9 mouse cellular contexts compared by ENCODE assay signal in genomic region chr15:89147895-89148294, GRCm38 (mm10). TPM values are rescaled to one million over a fixed set of nuclear protein-coding genes. Genes with fewer than 3 reads are reported as not detected.
DNase-seq lines count a peak whose midpoint lies in the region; ATAC-seq lines count a peak whose summit lies in the region.
"Had no signal": no experiment of that assay in that cellular context is flagged by ENCODE, and none has a peak within 500 bp of the region (broad histone marks: within the 10 kb centered on the region; RNA-seq: fewer than 3 reads in every experiment).

No protein-coding gene starts in this region.

- H3K4me2 ChIP-seq in forebrain, embryonic 13.5 days, result peak overlapping the region; percentile 78
- H3K4me2 ChIP-seq in limb, embryonic 13.5 days (replicated peaks), result peak overlapping the region; percentile 97

- peak overlapping the region; percentile 88 for H3K9ac ChIP-seq in forebrain, embryonic 13.5 days
- H3K9ac ChIP-seq in limb, embryonic 13.5 days, result no peak overlapping the region

- H3K27me3 ChIP-seq in heart, embryonic 10.5 days (ENCODE audit: insufficient read depth, poor library complexity, severe bottlenecking), result peaks cover 76% of the 10 kb centered on the region
- no peaks in the 10 kb centered on the region for H3K27me3 ChIP-seq in forebrain, embryonic 13.5 days
- peaks cover 44% of the 10 kb centered on the region for H3K27me3 ChIP-seq in limb, embryonic 13.5 days

- no peaks in the 10 kb centered on the region for H3K36me3 ChIP-seq in heart, embryonic 10.5 days
- peaks cover 33% of the 10 kb centered on the region for H3K36me3 ChIP-seq in forebrain, embryonic 13.5 days (ENCODE audit: poor library complexity, severe bottlenecking)
- no peaks in the 10 kb centered on the region for H3K36me3 ChIP-seq in limb, embryonic 13.5 days

- no peak for DNase-seq in heart, embryonic 10.5 days (ENCODE audit: low spot score)
- DNase-seq in heart, postnatal 36 days, result no peak
- DNase-seq in A20 (ENCODE audit: low read depth, low spot score), result peak; percentile 20
- no peak for DNase-seq in frontal cortex, adult 2 months (ENCODE audit: extremely low spot score in 1 of 2, low spot score in 1 of 2)
- DNase-seq in left cerebral cortex, adult 8-10 months (ENCODE audit: low spot score in 2 of 2), result no peak
- no peak for DNase-seq in right cerebral cortex, postnatal 14 days

- no peaks in the 10 kb centered on the region for H3K9me3 ChIP-seq in heart, embryonic 10.5 days
- H3K9me3 ChIP-seq in forebrain, embryonic 13.5 days (replicated peaks), result no peaks in the 10 kb centered on the region
- H3K9me3 ChIP-seq in limb, embryonic 13.5 days, result no peaks in the 10 kb centered on the region

- intact Hi-C loops in heart, postnatal 36 days (cut with DNase I), result no loop called here

- WGBS in heart, embryonic 10.5 days, result 57% methylated on average over 4 of the region's 4 CpGs
- 49% methylated on average over 4 of the region's 4 CpGs for WGBS in forebrain, embryonic 13.5 days
- 64% methylated on average over 4 of the region's 4 CpGs for WGBS in limb, embryonic 13.5 days

- no peak for ATAC-seq in forebrain, embryonic 13.5 days
- no peak for ATAC-seq in limb, embryonic 13.5 days (ENCODE audit: low FRiP score, low read depth)

- 0 out of 2 replicates have a peak overlapping the region, but pooled peaks have one; percentile 44 for H3K4me3 ChIP-seq in heart, embryonic 10.5 days
- peak overlapping the region; percentile 75 for H3K4me3 ChIP-seq in forebrain, embryonic 13.5 days
- peak overlapping the region; percentile 70; the same call in 1 of the 2 replicates for H3K4me3 ChIP-seq in limb, embryonic 13.5 days
- H3K4me3 ChIP-seq: erythroblast, embryonic 14.5 days had no signal

- H3K4me1 ChIP-seq in heart, embryonic 10.5 days, result peaks cover 40% of the 10 kb centered on the region
- H3K4me1 ChIP-seq in forebrain, embryonic 13.5 days, result peaks cover 49% of the 10 kb centered on the region
- peaks cover 34% of the 10 kb centered on the region for H3K4me1 ChIP-seq in limb, embryonic 13.5 days

- H3K27ac ChIP-seq in heart, embryonic 10.5 days, result no peak overlapping the region
- H3K27ac ChIP-seq in forebrain, embryonic 13.5 days, result no peak overlapping the region
- no peak overlapping the region for H3K27ac ChIP-seq in limb, embryonic 13.5 days

RNA-seq across cellular contexts. Expression of gene Mapk11, which starts 1.5 kb away (rescaled TPM):
- 4.2 and 4.8 TPM in 2 replicates for polyA plus RNA-seq in heart, embryonic 10.5 days (2016; fragmentation: Nextera tagmentation; extraction: Ambion mirVana)
- total RNA-seq in heart, postnatal 36 days (2021), result 1 to 10 TPM; 1.7 to 2.0 TPM
- polyA plus RNA-seq in forebrain, embryonic 13.5 days (2015; fragmentation: Nextera tagmentation; extraction: Ambion mirVana), result 43.0 and 45.5 TPM in 2 replicates
- 8.4 and 10.4 TPM in 2 replicates for polyA plus RNA-seq in limb, embryonic 13.5 days (2015; fragmentation: Nextera tagmentation; extraction: Ambion mirVana)
- polyA plus RNA-seq in frontal cortex, adult 2 months (2012; rRNA removed), result 53.3 and 61.1 TPM in 2 replicates
- 10 to 100 TPM; 35.8 to 40.9 (median 39.4) TPM for total RNA-seq in left cerebral cortex, adult 8-10 months (2022)
- polyA plus RNA-seq: erythroblast, embryonic 14.5 days had no signal

RNA-seq across cellular contexts. Expression of gene Mapk12, which starts 7.4 kb away (rescaled TPM):
- polyA plus RNA-seq in heart, embryonic 10.5 days (2016; fragmentation: Nextera tagmentation; extraction: Ambion mirVana), result 25.4 and 26.4 TPM in 2 replicates
- 10 to 100 TPM; 21.5 to 23.7 TPM for total RNA-seq in heart, postnatal 36 days (2021)
- polyA plus RNA-seq in forebrain, embryonic 13.5 days (2015; fragmentation: Nextera tagmentation; extraction: Ambion mirVana), result 9.1 and 11.7 TPM in 2 replicates
- polyA plus RNA-seq in limb, embryonic 13.5 days (2015; fragmentation: Nextera tagmentation; extraction: Ambion mirVana), result 6.4 and 6.5 TPM in 2 replicates
- polyA plus RNA-seq in frontal cortex, adult 2 months (2012; rRNA removed), result 20.2 and 22.9 TPM in 2 replicates
- total RNA-seq in left cerebral cortex, adult 8-10 months (2022), result 10 to 100 TPM in 2 of 4 experiments, 1 to 10 TPM in 2; 9.5 to 10.6 (median 10.1) TPM

RNA-seq across cellular contexts. Expression of gene Hdac10, which starts 19.4 kb away (rescaled TPM):
- 18.5 and 19.0 TPM in 2 replicates for polyA plus RNA-seq in heart, embryonic 10.5 days (2016; fragmentation: Nextera tagmentation; extraction: Ambion mirVana)
- total RNA-seq in heart, postnatal 36 days (2021), result 1 to 10 TPM; 7.1 to 7.4 TPM
- polyA plus RNA-seq in forebrain, embryonic 13.5 days (2015; fragmentation: Nextera tagmentation; extraction: Ambion mirVana), result 22.3 and 25.4 TPM in 2 replicates
- polyA plus RNA-seq in limb, embryonic 13.5 days (2015; fragmentation: Nextera tagmentation; extraction: Ambion mirVana), result 17.4 and 18.7 TPM in 2 replicates
- 24.9 and 28.9 TPM in 2 replicates for polyA plus RNA-seq in frontal cortex, adult 2 months (2012; rRNA removed)
- total RNA-seq in left cerebral cortex, adult 8-10 months (2022), result 10 to 100 TPM; 12.5 to 17.1 (median 14.2) TPM

RNA-seq across cellular contexts. Expression of gene Tubgcp6, which starts 25.0 kb away (rescaled TPM):
- 15.4 and 17.1 TPM in 2 replicates for polyA plus RNA-seq in heart, embryonic 10.5 days (2016; fragmentation: Nextera tagmentation; extraction: Ambion mirVana)
- 1 to 10 TPM; 8.6 to 8.8 TPM for total RNA-seq in heart, postnatal 36 days (2021)
- polyA plus RNA-seq in forebrain, embryonic 13.5 days (2015; fragmentation: Nextera tagmentation; extraction: Ambion mirVana), result 16.8 and 19.8 TPM in 2 replicates
- polyA plus RNA-seq in limb, embryonic 13.5 days (2015; fragmentation: Nextera tagmentation; extraction: Ambion mirVana), result 17.5 and 18.1 TPM in 2 replicates
- 37.4 and 39.8 TPM in 2 replicates for polyA plus RNA-seq in frontal cortex, adult 2 months (2012; rRNA removed)
- 10 to 100 TPM; 27.2 to 30.8 (median 28.6) TPM for total RNA-seq in left cerebral cortex, adult 8-10 months (2022)

RNA-seq across cellular contexts. Expression of gene Plxnb2, which starts 32.7 kb away (rescaled TPM):
- 106 and 117 TPM in 2 replicates for polyA plus RNA-seq in heart, embryonic 10.5 days (2016; fragmentation: Nextera tagmentation; extraction: Ambion mirVana)
- 100 to 1,000 TPM in 1 of 2 experiments, 10 to 100 TPM in 1; 92.4 to 100 TPM for total RNA-seq in heart, postnatal 36 days (2021)
- polyA plus RNA-seq in forebrain, embryonic 13.5 days (2015; fragmentation: Nextera tagmentation; extraction: Ambion mirVana), result 101 and 130 TPM in 2 replicates
- 130 and 144 TPM in 2 replicates for polyA plus RNA-seq in limb, embryonic 13.5 days (2015; fragmentation: Nextera tagmentation; extraction: Ambion mirVana)
- polyA plus RNA-seq in frontal cortex, adult 2 months (2012; rRNA removed), result 65.8 and 72.5 TPM in 2 replicates
- 10 to 100 TPM; 42.6 to 60.9 (median 54.8) TPM for total RNA-seq in left cerebral cortex, adult 8-10 months (2022)
